Mouse (Mus musculus) embryonic fibroblast, embryonic 13.5 days (primary cell): ENCODE results near the gene Nr2f1.

Source experiments
- CTCF ChIP-seq: IDR thresholded peaks from 2 replicates; pipeline ENCODE4 v1.5.1; 2011; ENCODE audit warnings: mild to moderate bottlenecking, control low read depth, low read length, moderate library complexity, borderline replicate concordance; ENCODE audit not compliant: insufficient read depth
- POLR2A ChIP-seq: IDR thresholded peaks from 2 replicates; pipeline ENCODE4 v1.6.1; 2011; ENCODE audit warnings: low read depth, mild to moderate bottlenecking, control low read depth, low read length, moderate library complexity

- TF ChIP-seq CTCF: no peak
- no peak for TF ChIP-seq POLR2A
Measured at GRCm38 (mm10) chr13:78178771-78179170, 20.8 kb downstream of the Nr2f1 start.
